Mouse (Mus musculus) testis, adult 2 months (tissue): Measurements from ENCODE around the gene Shf. TPM values are rescaled to one million over a fixed set of nuclear protein-coding genes. Genes with fewer than 3 reads are reported as not detected.

Experiments used
- H3K27ac ChIP-seq: fragments of 200-500 bp; 2 replicates; pipeline ENCODE4 v1.5.1; 2012; ENCODE audit warnings: low read depth, low read length; ENCODE audit not compliant: control insufficient read depth, insufficient read depth
- H3K27me3 ChIP-seq: fragments of 200-500 bp; 2 replicates; pipeline ENCODE4 v1.6.1; 2012; ENCODE audit warnings: mild to moderate bottlenecking, low read length, moderate library complexity; ENCODE audit not compliant: control insufficient read depth, insufficient read depth
- H3K36me3 ChIP-seq: fragments of 200-500 bp; 2 replicates; pipeline ENCODE4 v1.6.1; 2012; ENCODE audit warnings: mild to moderate bottlenecking, low read length; ENCODE audit not compliant: control insufficient read depth, insufficient read depth
- H3K4me1 ChIP-seq: fragments of 200-500 bp; 2 replicates; pipeline ENCODE4 v1.6.1; 2012; ENCODE audit warnings: low read length; ENCODE audit not compliant: control insufficient read depth, insufficient read depth
- H3K4me3 ChIP-seq: fragments of 200-500 bp; 2 replicates; pipeline ENCODE4 v1.5.1; 2012; ENCODE audit warnings: low read depth, mild to moderate bottlenecking, low read length, moderate library complexity, mixed read lengths; ENCODE audit not compliant: control insufficient read depth
- CTCF ChIP-seq: fragments of 200-500 bp; IDR thresholded peaks from 2 replicates; pipeline ENCODE4 v1.5.1; 2012; ENCODE audit warnings: low read depth, mild to moderate bottlenecking, inconsistent platforms, low read length, moderate library complexity; ENCODE audit not compliant: control insufficient read depth, insufficient read depth, insufficient replicate concordance
- POLR2A ChIP-seq: fragments of 200-500 bp; IDR thresholded peaks from 2 replicates; pipeline ENCODE4 v1.6.1; 2012; ENCODE audit warnings: low read depth, mild to moderate bottlenecking, inconsistent platforms, low read length, moderate library complexity; ENCODE audit not compliant: control insufficient read depth
- polyA plus RNA-seq: library from polyadenylated mRNA; depleted of rRNA; stranded (reverse); fragments of >200 nt; gene quantifications from 2 replicates; pipeline ENCODE4 v1.2.3, GENCODE M21; 2012

The Shf gene
- polyA plus RNA-seq, 1 experiment: 16.7 TPM

- TF ChIP-seq CTCF: no peak
- TF ChIP-seq POLR2A: no peak
- H3K36me3 ChIP-seq: no peaks in the 10 kb centered on the region
- no peak overlapping the region for H3K27ac ChIP-seq
- H3K4me3 ChIP-seq: peak overlapping the region; percentile 74
- H3K27me3 ChIP-seq: no peaks in the 10 kb centered on the region
- H3K4me1 ChIP-seq: peaks cover 16% of the 10 kb centered on the region
Observed at GRCm38 (mm10) chr2:122368081-122368971, 636 bp downstream of the Shf start.

DNA sequence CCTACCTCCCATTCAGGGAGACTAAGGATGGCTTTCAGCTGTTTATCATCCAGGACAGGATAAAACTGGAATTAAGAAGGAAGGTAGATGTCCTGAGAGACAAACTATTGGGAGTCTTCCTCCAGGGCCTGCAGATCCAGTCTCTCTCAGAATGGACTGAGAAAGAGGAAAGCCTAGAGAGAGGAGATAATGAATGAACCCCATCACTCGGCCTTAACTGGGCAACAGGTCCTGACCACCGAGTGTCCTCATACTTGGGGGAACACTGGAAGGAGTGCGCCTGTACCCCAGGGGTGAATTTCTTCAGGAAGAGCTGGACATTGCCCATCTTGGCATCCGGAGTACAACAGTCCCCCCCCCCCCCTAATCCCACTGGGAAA lies 1.3 kb downstream of the Shf start:
- Histone ChIP-seq H3K27ac (no peak overlapping the region), H3K27me3 (no peaks in the 10 kb centered on the region), H3K36me3 (no peaks in the 10 kb centered on the region), H3K4me1 (peaks cover 16% of the 10 kb centered on the region), H3K4me3 (peak overlapping the region; percentile 74)
- TF ChIP-seq CTCF (no peak), POLR2A (no peak)

- H3K27me3 ChIP-seq: no peaks in the 10 kb centered on the region
- H3K27ac ChIP-seq: no peak overlapping the region
- no peaks in the 10 kb centered on the region for H3K36me3 ChIP-seq
- TF ChIP-seq POLR2A: no peak
- TF ChIP-seq CTCF: no peak
- peaks cover 16% of the 10 kb centered on the region for H3K4me1 ChIP-seq
- H3K4me3 ChIP-seq: no peak overlapping the region
Observed at GRCm38 (mm10) chr2:122367181-122367580, 1.8 kb downstream of the Shf start.

DNA sequence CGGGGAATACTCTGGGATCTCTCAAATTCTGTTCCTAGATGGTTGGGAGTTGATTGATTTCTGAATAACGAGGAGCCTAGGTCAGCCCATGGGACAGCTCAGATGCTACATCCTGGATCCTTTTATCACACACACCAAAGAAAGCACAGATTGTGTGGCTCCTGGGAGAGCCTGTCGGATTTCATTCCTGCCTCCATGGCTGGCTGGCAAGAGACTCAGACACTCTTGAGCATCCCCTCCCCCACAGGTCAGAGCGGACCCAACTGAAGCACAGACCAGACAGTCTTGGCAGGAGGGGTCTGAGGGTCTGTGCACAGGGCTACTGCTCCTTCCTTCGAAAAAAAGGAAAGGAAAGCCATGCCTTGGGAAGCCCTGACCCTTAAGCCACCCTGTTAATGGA lies 2.3 kb downstream of the Shf start:
- no peak overlapping the region for H3K27ac ChIP-seq
- no peak overlapping the region for H3K4me3 ChIP-seq
- H3K27me3 ChIP-seq: no peaks in the 10 kb centered on the region
- no peak for TF ChIP-seq CTCF
- TF ChIP-seq POLR2A: no peak
- no peaks in the 10 kb centered on the region for H3K36me3 ChIP-seq
- H3K4me1 ChIP-seq: peaks cover 16% of the 10 kb centered on the region

GRCm38 (mm10) chr2:122366039-122366438 lies 2.9 kb downstream of the Shf start:
- Histone ChIP-seq H3K4me1 (peaks cover 16% of the 10 kb centered on the region), H3K27ac (no peak overlapping the region), H3K4me3 (no peak overlapping the region), H3K36me3 (no peaks in the 10 kb centered on the region), H3K27me3 (no peaks in the 10 kb centered on the region)
- TF ChIP-seq CTCF (no peak), POLR2A (no peak)

DNA sequence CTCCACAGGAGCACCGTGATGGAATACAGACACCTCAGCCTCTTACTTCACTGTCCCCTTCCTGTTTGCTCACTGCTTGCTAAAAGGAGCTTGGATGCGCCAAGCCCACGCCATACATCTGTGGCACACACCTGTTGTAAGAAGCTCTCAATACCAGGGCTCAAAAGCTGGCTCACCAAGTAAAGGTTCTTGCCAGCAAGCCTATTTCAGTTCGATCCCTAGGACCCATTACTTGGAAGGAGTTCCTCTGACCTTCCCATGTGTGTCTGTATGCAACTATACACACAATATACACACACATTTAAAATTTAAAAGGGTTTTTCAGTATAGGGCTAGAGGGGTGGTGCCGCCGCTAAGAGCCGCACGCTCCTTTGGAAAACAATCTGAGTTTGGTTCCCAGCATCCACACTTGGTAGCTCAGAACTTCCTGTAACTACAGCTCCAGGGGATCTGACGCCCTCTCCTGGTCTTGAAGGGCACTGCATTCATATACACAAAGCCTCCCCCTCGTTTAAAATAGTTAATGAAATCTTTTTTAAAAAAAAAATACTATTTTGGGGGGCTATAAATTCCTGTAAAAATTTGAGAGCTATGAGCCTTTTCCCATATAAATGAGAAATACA lies 3.6 kb downstream of the Shf start:
- Histone ChIP-seq H3K4me1 (peaks cover 16% of the 10 kb centered on the region), H3K27me3 (no peaks in the 10 kb centered on the region), H3K4me3 (no peak overlapping the region), H3K27ac (no peak overlapping the region), H3K36me3 (no peaks in the 10 kb centered on the region)
- TF ChIP-seq CTCF (no peak), POLR2A (no peak)

DNA sequence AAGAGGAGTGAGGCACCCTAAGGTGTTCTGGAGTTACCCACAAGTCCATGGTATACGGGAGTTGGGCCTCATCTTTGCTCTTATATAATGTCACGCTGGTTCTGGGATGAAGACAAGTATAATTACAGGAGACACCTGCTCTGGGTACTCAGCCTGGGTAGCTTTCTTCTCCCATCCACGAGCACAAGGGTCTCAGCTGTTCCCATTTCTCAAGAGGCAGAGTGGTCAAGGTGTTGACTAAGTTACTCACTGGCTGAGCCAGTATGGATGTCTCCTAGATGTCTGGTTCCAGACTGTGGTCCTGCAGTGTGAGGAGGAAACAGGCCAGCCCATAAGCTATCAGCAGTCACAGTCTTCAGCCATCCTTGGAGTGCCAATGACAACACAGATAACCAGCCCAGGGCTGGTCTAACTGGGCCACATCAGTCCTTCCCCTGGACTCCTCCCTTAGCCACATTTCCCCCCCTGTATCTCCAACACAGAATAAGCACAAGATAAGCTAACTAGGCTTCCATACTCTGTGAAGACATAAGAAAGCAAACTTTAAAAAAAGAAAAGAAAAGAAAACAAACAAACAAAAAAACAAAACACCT lies 4.5 kb downstream of the Shf start:
- H3K27ac ChIP-seq: no peak overlapping the region
- no peaks in the 10 kb centered on the region for H3K27me3 ChIP-seq
- TF ChIP-seq CTCF (no peak), POLR2A (no peak)
- H3K4me1 ChIP-seq: peaks cover 14% of the 10 kb centered on the region
- no peak overlapping the region for H3K4me3 ChIP-seq
- no peaks in the 10 kb centered on the region for H3K36me3 ChIP-seq
